Mouse (Mus musculus) cerebellum, adult 11 months (tissue): Measurements from ENCODE around the gene Samd8.

ENCODE experiments used
- DNase-seq: peaks from one replicate; pipeline ENCODE4 v3.0.0; 2022

The Samd8 gene

DNA sequence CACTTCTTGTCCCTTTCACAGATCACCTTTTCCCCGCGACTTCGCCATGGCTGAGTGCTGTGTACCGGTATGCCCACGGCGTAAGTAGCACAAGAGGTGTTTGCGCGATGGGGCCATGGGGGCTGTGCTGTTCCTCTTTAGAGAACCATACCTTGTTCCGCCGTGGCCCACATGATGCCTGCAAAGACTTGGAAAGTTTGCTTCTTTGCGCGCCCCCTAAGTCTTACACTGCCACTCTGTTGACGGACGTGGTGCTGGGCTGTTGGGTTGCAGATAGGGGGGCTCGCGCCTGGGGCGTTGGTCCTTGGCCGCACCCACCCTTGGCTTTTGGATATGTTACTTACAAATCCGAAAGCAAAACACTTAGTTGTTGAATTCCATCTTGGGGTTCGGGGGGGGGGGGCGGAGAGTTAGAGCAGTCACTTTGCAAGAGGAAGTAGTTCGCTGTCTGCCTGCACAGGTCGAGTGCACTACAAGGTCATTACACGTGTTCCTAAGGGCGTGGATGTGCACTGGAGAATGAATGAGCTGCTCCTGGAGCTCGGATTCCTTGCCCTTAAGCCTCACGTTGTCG, 81.6 kb downstream of the Samd8 start:
- DNase-seq = no peak

DNA sequence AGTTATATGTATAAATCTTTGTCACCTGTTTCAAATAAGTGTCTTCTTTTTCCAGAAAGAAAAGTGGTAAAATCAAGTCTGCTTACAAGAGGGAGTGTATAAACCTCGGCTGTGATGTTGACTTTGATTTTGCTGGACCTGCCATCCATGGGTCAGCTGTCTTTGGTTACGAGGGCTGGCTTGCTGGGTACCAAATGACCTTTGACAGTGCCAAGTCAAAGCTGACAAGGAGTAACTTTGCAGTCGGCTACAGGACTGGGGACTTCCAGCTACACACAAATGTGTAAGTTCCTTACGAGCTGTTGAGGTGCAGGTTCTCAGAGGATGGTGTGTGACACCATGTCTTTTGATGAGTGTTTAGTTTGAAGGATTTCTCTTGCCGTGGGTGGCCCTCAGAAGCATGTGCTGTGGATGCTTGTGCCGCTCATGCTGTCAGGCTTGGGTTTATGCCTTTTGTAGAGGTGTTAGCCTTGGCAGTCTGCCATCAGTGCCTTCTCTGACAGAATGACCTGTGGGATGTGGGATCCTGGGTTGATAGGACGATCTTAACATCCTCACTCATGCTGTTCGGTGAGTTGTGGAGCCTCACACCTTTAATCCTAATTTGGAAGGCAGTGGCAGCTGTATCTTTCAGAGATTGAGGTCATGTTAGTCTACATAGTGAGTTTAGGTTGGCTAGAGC, 88.1 kb downstream of the Samd8 start:
- no peak for DNase-seq

GRCm38 (mm10) chr14:21841819-21842592, 91.7 kb downstream of the Samd8 start:
- no peak for DNase-seq

GRCm38 (mm10) chr14:21843263-21843662, 92.9 kb downstream of the Samd8 start:
- no peak for DNase-seq

- no peak for DNase-seq
Observed at GRCm38 (mm10) chr14:21846827-21847380, 96.6 kb downstream of the Samd8 start.

- peak; percentile 53 for DNase-seq
Observed at GRCm38 (mm10) chr14:21847381-21848165, 97.2 kb downstream of the Samd8 start.
